Mouse (Mus musculus) adrenal gland, postnatal 36 days (tissue): ENCODE measurements around the gene U2surp. TPM values are rescaled to one million over a fixed set of nuclear protein-coding genes. Genes with fewer than 3 reads are reported as not detected.

Experiments used
- DNase-seq, 2 experiments: peaks; one replicate each; pipeline ENCODE4 v3.0.0; 2021; ENCODE audit warnings: mixed read lengths in 1 of 2
- long read RNA-seq, 2 experiments: library from polyadenylated mRNA; stranded (forward); transcript quantifications; one replicate each; pipeline ENCODE4 v2.0.0; 2021; ENCODE audit warnings: borderline sequencing depth in 2 of 2
- total RNA-seq, 2 experiments: library from RNA; stranded (reverse); gene quantifications; 2 replicates each; pipeline ENCODE4 v1.2.3; 2021

Gene U2surp
- total RNA-seq: 10 to 100 TPM; 54.8 to 57.3 TPM
- long read RNA-seq, experiment 1, partial matches to known transcripts: 21 of 28 reads
- long read RNA-seq, experiment 1, other reads (novel, unspliced or antisense): 4 of 28 reads
- long read RNA-seq, experiment 2, full-length matches to known transcripts: 5 of 10 reads
- long read RNA-seq, experiment 2, partial matches to known transcripts: 3 of 10 reads
- long read RNA-seq, experiment 2, other reads (novel, unspliced or antisense): 2 of 10 reads

DNA sequence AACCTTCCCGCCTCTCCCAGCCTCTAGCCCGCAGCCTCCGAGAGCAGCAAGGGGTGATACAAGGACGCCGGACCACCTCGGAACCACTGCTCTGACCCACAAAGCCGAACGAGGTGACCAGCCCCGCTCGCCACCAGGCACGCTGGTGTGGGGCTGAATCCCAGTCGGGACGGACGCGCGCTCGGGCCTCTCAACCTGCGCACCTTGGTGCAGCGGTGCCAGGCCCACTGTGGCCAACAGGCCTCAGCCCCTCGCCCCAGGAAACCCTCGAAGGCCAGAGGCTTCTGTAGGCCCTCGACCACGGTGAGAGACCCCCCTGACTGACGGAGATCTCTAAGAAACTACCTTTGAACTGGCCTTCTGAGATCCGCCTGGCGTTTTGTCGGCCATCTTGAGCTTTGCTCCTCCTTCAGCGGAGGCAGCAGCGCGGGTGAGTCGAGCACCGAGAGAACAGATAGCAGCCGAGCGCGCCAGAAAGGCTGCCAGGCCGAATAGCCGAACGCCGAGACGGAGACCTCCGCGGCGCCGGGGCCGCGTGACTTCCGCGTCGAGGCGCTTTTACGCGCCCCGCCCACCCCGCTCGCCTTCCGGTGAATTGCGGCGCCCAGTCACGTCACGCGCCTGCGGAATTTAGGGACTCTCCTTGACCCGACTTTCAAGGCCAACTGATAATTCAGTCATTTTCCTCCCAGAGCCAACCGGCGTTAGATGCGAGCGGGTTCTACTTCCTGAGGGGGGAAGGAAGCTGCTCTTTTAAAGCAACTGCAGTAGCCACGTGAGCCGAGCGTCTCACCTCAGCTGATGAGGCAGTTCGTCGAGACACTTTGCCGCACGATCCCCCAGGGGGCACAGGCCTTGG is at the start of gene U2surp:
Gene U2surp (minus strand): TSS at position 525 of the 859 bp plus-strand sequence.
- DNase-seq: peak; percentile 97 to 99

DNA sequence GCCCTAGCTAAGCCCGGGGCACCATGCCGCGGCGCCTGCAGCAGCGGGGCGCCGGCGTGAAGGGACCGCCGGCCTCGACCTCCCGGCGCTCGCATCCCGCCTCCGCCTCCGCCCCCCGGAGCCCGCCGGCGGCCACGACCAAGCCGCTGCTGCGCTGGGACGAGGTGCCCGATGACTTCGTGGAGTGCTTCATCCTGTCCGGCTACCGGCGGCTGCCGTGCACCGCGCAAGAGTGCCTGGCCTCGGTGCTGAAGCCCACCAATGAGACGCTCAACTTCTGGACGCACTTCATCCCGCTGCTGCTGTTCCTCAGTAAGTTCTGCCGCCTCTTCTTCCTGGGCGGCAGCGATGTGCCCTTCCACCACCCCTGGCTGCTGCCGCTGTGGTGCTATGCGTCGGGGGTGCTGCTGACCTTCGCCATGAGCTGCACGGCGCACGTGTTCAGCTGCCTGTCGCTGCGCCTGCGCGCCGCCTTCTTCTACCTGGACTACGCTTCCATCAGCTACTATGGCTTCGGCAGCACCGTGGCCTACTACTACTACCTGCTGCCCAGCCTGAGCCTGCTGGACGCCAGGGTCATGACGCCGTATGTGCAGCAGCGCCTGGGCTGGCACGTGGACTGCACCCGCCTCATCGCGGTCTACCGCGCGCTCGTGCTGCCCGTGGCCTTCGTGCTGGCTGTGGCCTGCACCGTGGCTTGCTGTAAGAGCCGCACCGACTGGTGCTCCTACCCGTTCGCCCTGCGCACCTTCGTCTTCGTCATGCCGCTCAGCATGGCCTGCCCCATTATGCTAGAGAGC is 48.3 kb upstream of the U2surp start:
- peak; percentile 28 to 40 for DNase-seq

DNA sequence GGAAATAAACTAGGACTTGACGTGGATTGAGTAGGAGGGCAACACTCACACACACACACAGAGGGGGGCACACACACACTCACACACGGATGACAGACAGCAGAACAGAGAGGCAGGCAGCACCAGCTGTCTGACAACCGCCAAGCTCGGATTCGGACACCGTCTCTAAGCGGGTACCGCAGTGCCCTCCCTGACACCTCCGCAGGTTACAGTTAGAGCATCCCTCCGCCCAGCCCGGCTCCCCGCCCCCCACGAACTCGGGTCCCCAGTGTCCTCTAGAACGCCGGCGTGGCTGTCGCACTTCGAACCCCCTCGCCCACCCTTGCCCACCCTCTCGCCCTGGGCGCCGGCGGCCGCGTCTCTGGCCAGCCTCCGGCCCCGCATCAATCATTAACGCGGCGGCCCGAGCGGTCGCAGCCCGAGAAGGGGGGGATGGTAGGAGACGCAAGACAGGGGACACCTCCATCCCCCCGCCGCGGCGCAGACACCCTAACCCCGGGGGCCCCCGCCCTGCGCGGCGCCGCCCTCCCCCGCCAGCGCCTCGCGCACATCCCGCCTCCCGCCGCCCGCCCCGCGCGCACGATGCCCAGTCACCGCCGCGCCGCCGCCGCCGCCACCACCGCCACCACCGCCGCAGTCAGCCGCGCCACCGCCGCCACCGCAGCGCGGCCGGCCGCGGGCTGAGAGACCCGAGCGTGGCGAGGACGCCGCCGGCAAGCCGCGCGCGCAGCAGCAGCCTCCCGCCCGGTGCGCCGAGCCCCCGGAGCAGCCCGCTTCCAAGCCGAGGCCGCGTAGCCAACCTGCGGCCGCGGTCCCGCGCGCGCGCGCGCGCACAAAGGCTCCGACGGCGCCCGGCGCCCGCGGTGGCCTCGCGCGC is 47.5 kb upstream of the U2surp start, which contains the start of gene Paqr9:
Gene Paqr9 (plus strand): TSS at position 599 of the 877 bp plus-strand sequence.
- DNase-seq: peak; percentile 53 to 75

DNA sequence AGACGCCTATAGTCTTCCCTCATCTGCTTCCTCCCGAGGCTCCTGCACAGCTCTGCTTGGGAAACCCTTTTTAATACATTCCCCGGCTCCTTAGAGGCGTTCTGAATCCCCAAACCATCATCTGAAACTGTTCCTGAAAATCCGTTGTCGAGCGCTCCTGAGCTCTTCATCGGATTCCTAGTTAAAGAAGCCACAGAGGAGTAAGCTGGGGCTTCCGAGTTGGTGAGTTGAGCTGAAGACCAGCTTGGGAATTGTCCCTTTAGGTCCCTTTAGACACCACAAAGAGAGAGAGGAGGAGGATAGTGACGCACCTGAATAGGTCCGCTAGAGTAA is 46.9 kb upstream of the U2surp start:
- no peak for DNase-seq

DNA sequence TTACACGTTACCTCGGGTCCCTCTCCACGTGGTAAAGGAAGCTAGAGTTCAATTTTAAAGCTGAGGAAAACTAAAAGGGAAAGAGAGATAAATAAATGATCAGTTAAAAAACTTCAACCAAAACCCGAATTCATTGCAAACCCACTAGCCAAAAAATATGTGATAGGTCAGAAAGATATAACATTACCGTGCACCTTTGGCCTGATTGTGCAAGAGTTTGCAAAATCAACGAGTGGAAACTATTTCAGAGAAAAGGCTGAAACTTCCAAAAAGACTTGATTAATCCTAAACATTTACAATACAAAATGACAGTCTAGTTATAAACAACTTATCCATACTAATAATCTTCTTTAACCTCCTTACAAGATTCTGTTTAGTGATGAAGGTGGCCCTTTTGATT is 45.9 kb upstream of the U2surp start:
- no peak for DNase-seq

DNA sequence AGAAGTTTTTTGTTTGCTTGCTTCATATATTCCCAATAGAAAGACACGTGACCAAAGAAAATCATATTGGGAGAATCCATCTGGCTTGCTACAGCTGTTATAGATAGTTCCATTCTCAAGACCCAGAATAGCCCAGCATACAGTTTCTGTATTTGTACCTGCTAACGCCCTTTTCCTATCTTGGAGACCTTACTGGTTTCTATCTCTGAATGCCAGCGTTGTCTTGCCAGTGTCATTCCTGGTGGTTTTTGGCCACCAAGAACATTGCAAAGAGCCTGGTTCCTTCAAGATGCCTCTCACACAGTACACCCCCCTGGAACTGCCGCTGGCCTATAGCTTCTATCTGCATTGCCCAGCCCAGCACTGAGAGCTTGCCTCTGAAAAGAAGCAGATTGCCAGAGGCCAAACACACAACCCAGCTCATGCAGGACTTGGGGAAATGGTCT is 44.3 kb upstream of the U2surp start:
- DNase-seq: no peak

DNA sequence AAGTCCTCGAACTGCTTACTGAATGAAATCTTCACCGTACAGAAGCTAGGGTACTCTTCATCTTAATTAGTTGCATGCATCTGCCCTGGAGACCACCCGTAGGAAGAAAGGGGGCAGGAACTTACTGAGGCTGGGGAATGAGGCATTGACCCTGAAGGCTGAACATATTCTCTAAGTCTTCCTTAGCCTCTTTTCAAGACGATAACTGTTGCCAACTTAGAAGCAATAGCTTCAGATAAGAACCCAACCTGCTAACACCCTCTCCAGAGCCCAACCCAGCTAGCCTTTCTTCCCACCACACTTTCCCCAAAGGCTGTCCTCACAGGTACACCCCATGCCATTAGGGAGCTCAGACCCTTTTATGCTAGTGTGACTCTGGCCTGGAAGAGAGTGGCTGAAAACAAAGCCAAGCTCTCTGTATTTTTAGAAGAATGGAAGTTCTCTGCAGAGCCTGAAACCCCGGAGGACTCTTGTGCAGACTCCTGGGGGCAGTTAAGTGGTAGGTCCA is 43.5 kb upstream of the U2surp start:
- no peak for DNase-seq

DNA sequence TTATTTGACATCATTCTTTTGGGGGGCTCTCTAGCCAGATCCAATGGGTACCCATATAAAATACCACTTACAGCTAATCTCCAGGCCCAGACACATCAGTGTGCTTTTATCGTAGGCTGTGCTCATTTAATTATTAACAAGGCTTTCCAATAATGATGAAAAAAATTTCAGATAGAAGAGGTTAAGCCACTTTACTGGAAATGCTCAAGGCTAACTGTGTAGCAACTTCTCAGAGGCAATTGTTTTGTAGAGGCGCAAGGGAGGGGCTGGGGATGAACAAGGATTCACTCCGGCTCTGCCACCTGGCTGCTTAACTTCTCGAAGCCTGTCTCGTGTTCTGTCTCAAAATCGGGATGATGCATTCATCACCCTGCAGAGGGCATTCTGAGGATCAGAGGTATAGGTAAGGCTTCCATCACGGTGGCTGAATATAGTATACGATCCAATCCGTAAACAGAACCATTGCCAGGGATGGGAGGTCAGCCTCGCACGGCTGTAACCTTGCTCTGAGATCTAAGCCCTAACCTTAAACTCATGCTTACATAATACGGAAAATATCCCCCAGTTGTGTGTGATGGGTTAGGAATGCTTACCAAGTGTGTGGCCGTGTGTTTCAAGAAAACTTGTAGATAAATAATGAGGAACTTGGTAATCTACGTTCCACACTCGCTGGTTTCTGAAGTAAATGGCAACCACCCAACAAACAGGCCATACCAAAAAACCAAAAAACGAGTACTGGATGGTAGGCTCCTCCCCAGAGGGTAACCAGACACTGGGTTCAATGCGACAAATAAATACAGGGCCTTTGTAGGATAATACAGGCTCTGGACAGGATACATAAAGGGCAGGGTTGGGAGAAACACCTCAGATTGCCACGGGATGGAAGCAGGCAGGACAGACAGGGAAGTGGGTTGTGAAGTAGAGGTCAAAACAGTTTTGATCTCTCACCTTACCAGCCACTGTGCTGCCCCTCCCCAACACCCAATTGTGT is 42.7 kb upstream of the U2surp start:
- DNase-seq: no peak

DNA sequence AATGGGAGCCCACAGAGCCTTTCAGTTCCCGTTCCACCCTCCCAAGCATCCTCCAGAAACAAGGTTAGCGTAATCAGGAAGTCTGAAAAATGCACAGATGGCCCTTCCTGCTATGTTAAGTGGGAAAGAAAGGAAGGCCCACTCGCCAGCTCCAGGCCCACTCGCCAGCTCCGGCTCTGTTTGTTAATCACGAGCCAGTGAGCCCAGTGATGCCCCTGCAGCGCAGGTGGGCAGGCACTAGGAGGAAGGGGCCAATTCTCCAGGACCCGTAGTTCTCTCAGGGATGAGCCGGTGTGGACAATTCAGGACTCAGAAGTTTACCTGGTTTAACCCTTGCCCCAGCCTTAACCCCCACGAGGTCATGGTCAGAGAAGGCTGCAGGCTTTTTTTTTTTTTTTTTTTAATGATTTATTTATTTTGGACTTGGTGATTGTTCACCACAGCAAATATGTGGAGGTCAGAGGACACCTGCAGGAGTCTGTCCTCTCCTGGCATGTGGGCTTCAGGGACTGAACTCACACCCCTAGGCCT is 40.4 kb upstream of the U2surp start:
- no peak for DNase-seq

DNA sequence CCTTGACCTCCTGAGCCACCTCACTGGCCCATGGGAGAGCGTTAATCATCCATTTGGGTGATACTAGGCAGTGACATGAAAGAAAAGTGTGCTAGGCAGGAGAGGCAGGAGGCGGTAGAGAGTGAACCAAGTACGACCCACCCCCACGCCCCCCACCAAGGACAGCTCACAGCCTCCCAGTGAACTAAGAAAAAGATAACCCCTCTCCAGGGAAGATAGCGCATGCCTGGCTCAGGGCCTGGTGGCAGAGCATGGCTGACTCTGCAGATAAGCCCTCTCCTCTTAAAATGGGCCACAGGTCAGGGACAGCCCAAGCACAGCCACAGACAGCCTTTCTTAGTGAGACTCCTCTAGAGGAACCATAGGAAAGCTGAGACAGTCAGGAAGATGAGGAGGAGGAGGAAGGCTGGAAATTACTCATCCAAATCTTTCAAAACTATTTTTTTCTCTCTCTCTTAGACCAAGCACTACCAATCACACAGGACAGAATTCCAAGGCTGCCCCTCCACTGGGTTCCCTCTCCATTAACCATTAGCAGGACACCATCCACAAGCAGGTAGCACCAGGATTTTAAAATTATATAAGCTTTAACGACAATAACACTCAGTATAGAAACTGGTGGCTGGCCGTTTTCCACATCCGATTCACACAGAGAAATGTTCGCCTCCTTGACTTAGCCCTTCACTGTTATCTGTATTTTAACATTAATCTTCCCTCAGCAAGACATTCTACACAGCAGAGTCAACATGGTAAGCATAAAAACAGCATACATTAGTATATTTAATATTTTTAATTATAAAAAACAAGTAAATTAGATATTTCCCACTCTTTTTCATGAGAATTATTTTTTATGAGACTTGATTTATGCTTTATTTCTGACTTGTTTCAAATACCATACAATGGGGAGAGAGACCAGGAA is 39.3 kb upstream of the U2surp start:
- DNase-seq: peak in 1 of 2 experiments; percentile 19

DNA sequence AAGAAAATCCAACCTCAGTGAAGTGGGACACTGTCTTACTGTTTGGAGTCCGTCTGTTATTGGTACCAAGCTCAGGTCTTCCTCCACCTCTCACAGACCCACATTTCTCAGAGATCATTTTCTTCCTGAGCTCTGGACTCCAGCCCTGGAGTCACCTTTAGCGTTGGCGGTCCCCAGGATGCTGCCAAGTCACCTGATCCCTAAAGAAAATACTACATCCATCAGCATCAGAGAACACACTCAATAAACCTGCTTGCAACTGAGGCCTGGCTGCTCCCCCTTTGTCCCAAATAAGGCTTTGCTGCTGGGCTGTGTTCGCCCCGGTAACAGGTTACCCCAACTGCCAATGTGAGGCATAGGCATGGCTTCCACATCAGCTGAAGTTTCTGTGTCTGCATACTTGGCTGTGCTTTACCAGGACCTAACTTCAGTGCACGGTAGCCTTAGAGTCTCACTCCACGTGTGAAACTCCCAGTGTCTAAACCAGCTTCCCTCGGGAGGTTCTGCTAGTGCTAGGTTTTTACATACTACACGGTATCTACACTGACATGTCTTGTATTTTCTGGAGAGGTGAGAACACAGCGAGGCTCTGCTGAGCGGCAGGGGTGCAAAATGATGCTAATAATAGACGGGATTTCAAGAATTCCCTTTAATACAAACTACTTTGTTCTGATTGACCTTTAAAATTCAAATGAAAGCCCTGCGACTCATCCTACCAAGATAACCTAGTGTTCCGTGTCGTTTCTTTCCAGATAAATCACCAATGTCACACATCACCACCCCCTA is 38.0 kb upstream of the U2surp start:
- DNase-seq: no peak

DNA sequence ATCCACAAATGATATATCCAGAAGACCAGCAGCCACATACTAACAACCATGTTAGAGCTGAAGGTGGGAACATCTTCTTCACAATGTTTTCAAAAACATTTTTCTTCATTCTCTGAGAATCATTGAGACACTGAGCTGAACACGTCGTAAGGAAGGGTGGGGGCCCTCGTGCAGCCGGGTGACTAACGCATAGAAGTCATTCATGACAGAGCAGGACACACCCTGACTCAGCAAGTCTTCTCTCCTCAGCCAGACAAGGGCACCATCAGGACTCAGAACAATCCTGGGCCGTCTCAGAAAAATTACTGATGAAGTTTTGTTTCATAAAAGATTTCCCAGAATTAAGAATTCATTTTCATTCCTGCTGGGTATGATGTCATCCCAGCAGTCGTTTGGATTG is 34.9 kb upstream of the U2surp start:
- DNase-seq: peak; percentile 38 to 53

DNA sequence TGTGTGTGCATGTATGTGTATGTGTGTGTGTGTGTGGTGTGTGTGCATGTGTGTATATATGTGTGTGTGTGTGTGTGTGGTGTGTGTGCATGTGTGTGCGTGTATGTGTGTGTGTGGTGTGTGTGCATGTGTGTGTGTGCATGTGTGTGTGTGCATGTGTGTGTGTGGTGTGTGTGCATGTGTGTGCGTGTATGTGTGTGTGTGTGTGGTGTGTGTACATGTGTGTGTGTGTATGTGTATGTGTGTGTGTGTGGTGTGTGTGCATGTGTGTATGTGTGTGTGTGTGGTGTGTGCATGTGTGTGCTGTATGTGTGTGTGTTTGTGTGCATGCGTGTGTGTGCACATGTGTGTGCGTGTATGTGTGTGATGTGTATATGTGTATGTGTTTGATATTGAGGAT is 32.8 kb upstream of the U2surp start:
- DNase-seq: no peak

DNA sequence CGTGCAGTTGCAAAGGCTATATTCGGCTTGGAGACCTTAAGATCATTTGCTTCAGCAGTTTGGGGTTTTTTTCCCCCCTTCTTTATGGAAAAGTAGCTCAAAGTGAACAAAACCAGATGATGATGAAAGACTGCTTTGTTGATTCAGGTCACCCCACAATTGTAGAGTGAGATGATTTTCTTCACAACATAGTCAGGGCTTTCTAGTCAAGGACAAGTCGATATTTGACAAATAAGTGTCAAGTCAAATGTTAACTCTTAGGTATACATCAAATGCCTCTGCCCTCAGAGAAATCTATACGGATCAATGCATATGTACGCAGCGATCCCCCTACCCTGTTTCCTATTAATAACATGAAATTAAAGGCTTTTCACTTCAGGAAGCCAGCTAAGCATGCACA is 30.7 kb upstream of the U2surp start:
- DNase-seq: no peak

DNA sequence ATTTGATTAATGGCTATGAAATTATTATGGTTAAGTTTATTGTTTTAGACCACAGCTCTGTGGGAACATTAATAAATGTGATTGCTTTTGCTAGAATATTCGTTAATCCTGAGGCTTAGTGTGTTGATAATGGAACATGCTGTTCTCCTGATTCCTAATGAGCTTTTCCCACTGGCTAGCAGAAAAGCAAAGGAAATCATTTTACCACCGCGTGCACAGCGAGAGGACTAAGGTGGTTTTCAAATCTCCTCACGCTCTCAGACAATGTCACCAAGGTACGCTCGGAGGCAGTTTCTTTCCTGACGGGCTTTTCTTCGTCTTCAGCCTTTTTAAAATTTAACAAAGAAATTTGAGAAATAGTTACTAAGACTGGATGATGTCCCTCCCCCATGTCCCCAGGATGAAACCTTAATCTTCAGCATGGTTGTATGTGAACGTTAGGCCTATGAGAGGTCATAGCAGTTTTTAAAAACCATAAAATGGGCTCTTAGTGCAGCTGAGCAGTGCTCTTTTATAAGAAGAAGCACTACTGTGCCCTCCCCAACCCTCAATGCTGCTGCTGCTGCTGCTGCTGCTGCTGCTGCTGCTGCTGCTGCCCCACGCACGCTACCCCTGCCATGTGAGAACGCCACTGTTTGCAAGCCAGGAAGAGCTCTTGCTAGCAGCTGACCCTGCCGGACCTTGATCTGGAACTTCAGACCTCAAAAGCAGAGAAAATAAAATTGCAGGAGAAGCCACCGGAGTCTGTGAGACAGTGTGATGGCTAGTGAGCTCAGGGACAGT is 30.0 kb upstream of the U2surp start:
- DNase-seq: no peak

DNA sequence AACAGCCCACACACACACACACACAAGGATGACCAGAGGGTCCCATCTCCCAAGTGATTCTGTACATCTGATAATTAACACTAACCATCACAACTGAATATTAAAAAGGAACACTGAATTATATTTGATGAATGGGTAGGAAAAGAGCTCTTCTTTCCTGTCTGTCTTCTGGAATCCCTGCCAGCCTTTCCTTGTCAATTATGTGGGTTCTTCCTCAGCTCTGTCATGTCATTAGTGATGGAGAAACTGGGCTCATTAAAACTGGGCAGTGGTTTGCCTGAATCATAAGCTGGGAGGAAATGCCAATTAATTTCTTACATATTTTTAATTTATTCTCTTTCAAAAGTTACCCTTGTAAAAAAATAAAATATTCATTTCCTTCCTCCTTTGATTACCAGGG is 29.4 kb upstream of the U2surp start:
- DNase-seq: no peak

DNA sequence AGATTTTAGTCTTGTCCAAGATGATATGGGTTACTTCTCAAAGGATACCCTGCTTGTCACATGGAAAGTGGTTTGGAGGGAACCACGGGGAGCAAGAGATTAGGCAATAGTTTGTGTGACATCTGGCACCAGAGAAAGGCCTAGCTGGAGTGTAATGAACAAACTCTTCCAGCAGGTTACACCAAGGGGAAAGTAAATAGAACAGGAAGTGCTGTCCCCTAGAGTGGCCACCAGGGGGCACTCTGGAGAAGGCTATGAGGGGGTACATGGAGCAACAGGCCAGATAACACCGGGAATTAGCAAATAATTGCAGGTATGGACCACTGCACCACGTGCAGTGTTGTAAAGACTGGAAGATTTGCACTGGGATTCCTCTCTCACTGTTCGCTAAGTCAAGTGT is 28.7 kb upstream of the U2surp start:
- DNase-seq: peak; percentile 69 to 79
